Mouse (Mus musculus) lung, postnatal 0 days (tissue): ENCODE data around the gene Ndfip2.

Source experiments
- CTCF ChIP-seq: IDR thresholded peaks from 2 replicates; pipeline ENCODE4 v1.5.1; 2016; ENCODE audit warnings: antibody characterized with exemption, mild to moderate bottlenecking
- EP300 ChIP-seq: IDR thresholded peaks from 2 replicates; pipeline ENCODE4 v1.6.1; 2016; ENCODE audit warnings: antibody characterized with exemption, mild to moderate bottlenecking, control low read depth

GRCm38 (mm10) chr14:105232421-105232820, 26.0 kb upstream of the Ndfip2 start:
- TF ChIP-seq CTCF (peak; percentile 72), EP300 (no peak)
